ENCODE assay signal across 9 mouse cellular contexts in genomic region chr2:128128532-128128931, GRCm38 (mm10). TPM values are rescaled to one million over a fixed set of nuclear protein-coding genes. Genes with fewer than 3 reads are reported as not detected.
DNase-seq lines count a peak whose midpoint lies in the region; ATAC-seq and TF ChIP-seq lines count a peak whose summit lies in the region.
"Had no signal": no experiment of that assay in that cellular context is flagged by ENCODE, and none has a peak within 500 bp of the region (broad histone marks: within the 10 kb centered on the region; RNA-seq: fewer than 3 reads in every experiment).

No protein-coding gene starts in this region.

- WGBS in lung, embryonic 14.5 days: 21% methylated on average over 10 of the region's 10 CpGs
- WGBS in forebrain, embryonic 12.5 days: 21% methylated on average over 10 of the region's 10 CpGs
- WGBS in limb, embryonic 10.5 days: 23% methylated on average over 10 of the region's 10 CpGs
- 19% methylated on average over 10 of the region's 10 CpGs for WGBS in neural tube, embryonic 13.5 days
- 51% methylated on average over 10 of the region's 10 CpGs for WGBS in cerebellum, adult 2 months

- TF ChIP-seq CTCF in lung, embryonic 14.5 days (IDR thresholded peaks at IDR 0.05; ENCODE audit: low read depth): no peak
- TF ChIP-seq CTCF in cerebellum, adult 2 months (IDR thresholded peaks at IDR 0.05; ENCODE audit: borderline replicate concordance, insufficient read depth, low read depth, low read length): no peak

- H3K27ac ChIP-seq in lung, embryonic 14.5 days (ENCODE audit: low read depth): no peak overlapping the region
- no peak overlapping the region for H3K27ac ChIP-seq in forebrain, embryonic 12.5 days
- H3K27ac ChIP-seq in limb, embryonic 10.5 days: peak overlapping the region; percentile 97
- 0 out of 2 replicates have a peak overlapping the region, but pooled peaks have one; percentile 88 for H3K27ac ChIP-seq in neural tube, embryonic 13.5 days (replicated peaks)
- H3K27ac ChIP-seq in cerebellum, adult 2 months (ENCODE audit: insufficient read depth, low read length): no peak overlapping the region

- no peak for TF ChIP-seq POLR2A in cerebellum, adult 2 months (IDR thresholded peaks at IDR 0.05; ENCODE audit: borderline replicate concordance, insufficient read depth, low read length)

- H3K9me3 ChIP-seq in lung, embryonic 14.5 days (ENCODE audit: low read depth, low read length): no peaks in the 10 kb centered on the region
- no peaks in the 10 kb centered on the region for H3K9me3 ChIP-seq in forebrain, embryonic 12.5 days
- no peaks in the 10 kb centered on the region for H3K9me3 ChIP-seq in limb, embryonic 10.5 days (replicated peaks)
- H3K9me3 ChIP-seq in neural tube, embryonic 13.5 days: no peaks in the 10 kb centered on the region

- peak overlapping the region; percentile 73 for H3K4me3 ChIP-seq in lung, embryonic 14.5 days (ENCODE audit: low read depth, low read length)
- H3K4me3 ChIP-seq in forebrain, embryonic 12.5 days (replicated peaks): peak overlapping the region; percentile 74
- peak overlapping the region; percentile 86 for H3K4me3 ChIP-seq in limb, embryonic 10.5 days
- peak overlapping the region; percentile 64 for H3K4me3 ChIP-seq in neural tube, embryonic 13.5 days
- no peak overlapping the region for H3K4me3 ChIP-seq in cerebellum, adult 2 months (replicated peaks; ENCODE audit: insufficient read depth, low read depth, low read length)

- ATAC-seq in lung, embryonic 14.5 days (ENCODE audit: insufficient read depth): no peak
- ATAC-seq in forebrain, embryonic 12.5 days (ENCODE audit: low FRiP score): no peak
- no peak for ATAC-seq in neural tube, embryonic 13.5 days (ENCODE audit: low read depth)
- ATAC-seq: activated CD4-positive, CD25-positive, alpha-beta regulatory T cell, adult 4 months had no signal

- H3K9ac ChIP-seq in lung, embryonic 14.5 days: peak overlapping the region; percentile 78
- peak overlapping the region; percentile 74 for H3K9ac ChIP-seq in forebrain, embryonic 12.5 days
- peak overlapping the region; percentile 86 for H3K9ac ChIP-seq in neural tube, embryonic 13.5 days

- H3K27me3 ChIP-seq in lung, embryonic 14.5 days (ENCODE audit: insufficient read depth, low read length): peaks cover 15% of the 10 kb centered on the region
- peaks cover 22% of the 10 kb centered on the region for H3K27me3 ChIP-seq in forebrain, embryonic 12.5 days
- H3K27me3 ChIP-seq in limb, embryonic 10.5 days (ENCODE audit: low read depth, poor library complexity, severe bottlenecking): peaks cover 16% of the 10 kb centered on the region
- peaks cover 17% of the 10 kb centered on the region for H3K27me3 ChIP-seq in neural tube, embryonic 13.5 days
- H3K27me3 ChIP-seq in cerebellum, adult 2 months (ENCODE audit: control insufficient read depth, insufficient read depth, low read length): no peaks in the 10 kb centered on the region

- H3K4me1 ChIP-seq in lung, embryonic 14.5 days (ENCODE audit: insufficient read depth): peaks cover 15% of the 10 kb centered on the region
- H3K4me1 ChIP-seq in forebrain, embryonic 12.5 days: peaks cover 38% of the 10 kb centered on the region
- H3K4me1 ChIP-seq in limb, embryonic 10.5 days: peaks cover 55% of the 10 kb centered on the region
- H3K4me1 ChIP-seq in neural tube, embryonic 13.5 days (replicated peaks): peaks cover 57% of the 10 kb centered on the region
- H3K4me1 ChIP-seq in cerebellum, adult 2 months (ENCODE audit: control insufficient read depth, insufficient read depth, low read length): peaks cover 3% of the 10 kb centered on the region

- peak overlapping the region; percentile 94 for H3K4me2 ChIP-seq in lung, embryonic 14.5 days
- H3K4me2 ChIP-seq in forebrain, embryonic 12.5 days: peak overlapping the region; percentile 98
- peak overlapping the region; percentile 85 for H3K4me2 ChIP-seq in neural tube, embryonic 13.5 days

- no peak for DNase-seq in lung, embryonic 14.5 days
- DNase-seq in lung, postnatal 36 days: no peak
- no peak for DNase-seq in limb, embryonic 10.5 days (ENCODE audit: low spot score)
- DNase-seq in urinary bladder, postnatal 36 days (ENCODE audit: low spot score in 2 of 2): no peak
- DNase-seq in cerebellum, adult 2 months: no peak
- DNase-seq in spleen, postnatal 36 days (ENCODE audit: low spot score in 2 of 2): no peak

- H3K36me3 ChIP-seq in lung, embryonic 14.5 days (ENCODE audit: insufficient read depth): peaks cover 46% of the 10 kb centered on the region
- H3K36me3 ChIP-seq in forebrain, embryonic 12.5 days (replicated peaks): peaks cover 19% of the 10 kb centered on the region
- peaks cover 45% of the 10 kb centered on the region for H3K36me3 ChIP-seq in limb, embryonic 10.5 days
- peaks cover 20% of the 10 kb centered on the region for H3K36me3 ChIP-seq in neural tube, embryonic 13.5 days

RNA-seq across cellular contexts. Expression of gene Bcl2l11, which starts 2.7 kb away (rescaled TPM):
- polyA plus RNA-seq in lung, embryonic 14.5 days (2014; fragmentation: Nextera tagmentation; extraction: Ambion mirVana): 27.9 and 29.9 TPM in 2 replicates
- 18.8 and 19.6 TPM in 2 replicates for polyA plus RNA-seq in forebrain, embryonic 12.5 days (2016; fragmentation: Nextera tagmentation; extraction: Ambion mirVana)
- polyA plus RNA-seq in limb, embryonic 10.5 days (2016; fragmentation: Nextera tagmentation; extraction: Ambion mirVana): 28.4 and 35.9 TPM in 2 replicates
- 14.6 and 14.8 TPM in 2 replicates for polyA plus RNA-seq in neural tube, embryonic 13.5 days (2015; fragmentation: Nextera tagmentation; extraction: Ambion mirVana)
- 5.2 and 5.8 TPM in 2 replicates for polyA plus RNA-seq in cerebellum, adult 2 months (2012; rRNA removed)

Comparison
In these comparisons a context has a peak if more than half of its experiments do, and no peak if none do; other contexts are left out.
1. H3K27ac ChIP-seq: peak in limb, embryonic 10.5 days (single experiment) and neural tube, embryonic 13.5 days (single experiment); none in lung, embryonic 14.5 days (single experiment), forebrain, embryonic 12.5 days (single experiment) and cerebellum, adult 2 months (single experiment).
2. Peak in every context shown above with its lines, with median percentiles within 50 percentile points of each other: H3K4me2 ChIP-seq and H3K9ac ChIP-seq.